Mouse (Mus musculus) MEL (cell line): ENCODE data around the gene Ano3. TPM values are rescaled to one million over a fixed set of nuclear protein-coding genes. Genes with fewer than 3 reads are reported as not detected.

Experiments
- DNase-seq: peaks from one replicate; pipeline ENCODE4 v3.0.0; 2011; ENCODE audit warnings: low read depth, low spot score
- H3K27ac ChIP-seq: 2 replicates; pipeline ENCODE4 v1.5.1; 2012; ENCODE audit warnings: low read depth, mild to moderate bottlenecking, control low read depth, low read length, moderate library complexity; ENCODE audit not compliant: control insufficient read depth
- H3K27me3 ChIP-seq, 2 experiments: fragments of 150-350 bp in 1 of 2; sonication (generic) in 1 of 2; 2 replicates each; pipeline ENCODE4 v1.6.1; 2012; ENCODE audit warnings: low read length in 2 of 2, mild to moderate bottlenecking in 2 of 2, improper control_type of control experiment in 1 of 2, moderate library complexity in 1 of 2; ENCODE audit not compliant: insufficient read depth in 2 of 2, control insufficient read depth in 1 of 2
- H3K36me3 ChIP-seq, 2 experiments: 2 replicates each; pipeline ENCODE4 v1.6.1; 2012 to 2014; ENCODE audit warnings: low read length in 2 of 2, improper control_type of control experiment in 1 of 2, inconsistent platforms in 1 of 2, mild to moderate bottlenecking in 1 of 2; ENCODE audit not compliant: insufficient read depth in 2 of 2, control insufficient read depth in 1 of 2
- H3K4me1 ChIP-seq, 2 experiments: fragments of 150-350 bp in 1 of 2; sonication (generic) in 1 of 2; 2 replicates each; pipeline ENCODE4 v1.6.1; 2012; ENCODE audit warnings: low read length in 2 of 2, improper control_type of control experiment in 1 of 2, mild to moderate bottlenecking in 1 of 2; ENCODE audit not compliant: insufficient read depth in 2 of 2, control insufficient read depth in 1 of 2
- H3K4me3 ChIP-seq, 2 experiments: fragments of 150-350 bp in 1 of 2; sonication (generic) in 1 of 2; 2 replicates each; pipeline ENCODE4 v1.5.1; 2012; ENCODE audit warnings: low read depth in 2 of 2, low read length in 2 of 2, mild to moderate bottlenecking in 2 of 2, moderate library complexity in 2 of 2, control low read depth in 1 of 2, improper control_type of control experiment in 1 of 2; ENCODE audit not compliant: control insufficient read depth in 1 of 2, insufficient read depth in 1 of 2
- H3K79me2 ChIP-seq: 2 replicates; pipeline ENCODE4 v1.6.1; 2012; ENCODE audit warnings: mild to moderate bottlenecking, low read length, moderate library complexity; ENCODE audit not compliant: control insufficient read depth, poor library complexity, insufficient read depth
- H3K9ac ChIP-seq: 2 replicates; pipeline ENCODE4 v1.6.1; 2012; ENCODE audit warnings: low read depth, mild to moderate bottlenecking, control low read depth, low read length, moderate library complexity; ENCODE audit not compliant: control insufficient read depth, poor library complexity, severe bottlenecking
- H3K9me3 ChIP-seq: fragments of 150-350 bp; sonication (generic); replicated peaks from 2 replicates; pipeline ENCODE4 v1.6.1; 2012; ENCODE audit warnings: mild to moderate bottlenecking, low read length, improper control_type of control experiment, moderate library complexity; ENCODE audit not compliant: insufficient read depth
- CHD1 ChIP-seq: IDR thresholded peaks from 2 replicates; pipeline ENCODE4 v1.6.1; 2012; ENCODE audit warnings: low read depth, mild to moderate bottlenecking, inconsistent platforms, low read length, improper control_type of control experiment
- CHD2 ChIP-seq: IDR thresholded peaks from 2 replicates; pipeline ENCODE4 v1.6.1; 2011; ENCODE audit warnings: low read length, improper control_type of control experiment
- E2F4 ChIP-seq: IDR thresholded peaks from 2 replicates; pipeline ENCODE4 v1.6.1; 2011; ENCODE audit warnings: low read depth, low read length, improper control_type of control experiment, borderline replicate concordance
- EP300 ChIP-seq, 2 experiments: IDR thresholded peaks; 2 replicates each; pipeline ENCODE4 v1.6.1; 2011; ENCODE audit warnings: improper control_type of control experiment in 2 of 2, low read length in 2 of 2, low read depth in 1 of 2, mild to moderate bottlenecking in 1 of 2
- ETS1 ChIP-seq: IDR thresholded peaks from 2 replicates; pipeline ENCODE4 v1.6.1; 2012; ENCODE audit warnings: low read depth, mild to moderate bottlenecking, inconsistent platforms, low read length, improper control_type of control experiment, moderate library complexity
- HCFC1 ChIP-seq: IDR thresholded peaks from 2 replicates; pipeline ENCODE4 v1.6.1; 2012; ENCODE audit warnings: low read depth, mild to moderate bottlenecking, inconsistent platforms, low read length, improper control_type of control experiment, moderate library complexity
- JUND ChIP-seq: IDR thresholded peaks from 2 replicates; pipeline ENCODE4 v1.6.1; 2011; ENCODE audit warnings: low read depth, mild to moderate bottlenecking, improper control_type of control experiment, low read length
- KAT2A ChIP-seq: conservative IDR thresholded peaks from 2 replicates; pipeline ENCODE4 v1.6.1; 2012; ENCODE audit warnings: low read depth, low read length, improper control_type of control experiment, inconsistent platforms
- MAFK ChIP-seq: IDR thresholded peaks from 2 replicates; pipeline ENCODE4 v1.6.1; 2011; ENCODE audit warnings: low read depth, mild to moderate bottlenecking, low read length, improper control_type of control experiment, borderline replicate concordance
- MXI1 ChIP-seq: IDR thresholded peaks from 2 replicates; pipeline ENCODE4 v1.6.1; 2011; ENCODE audit warnings: mild to moderate bottlenecking, low read depth, low read length, improper control_type of control experiment
- MYC ChIP-seq: IDR thresholded peaks from 2 replicates; pipeline ENCODE4 v1.6.1; 2011; ENCODE audit warnings: low read depth, mild to moderate bottlenecking, low read length, improper control_type of control experiment, moderate library complexity
- NELFE ChIP-seq: IDR thresholded peaks from 2 replicates; pipeline ENCODE4 v1.6.1; 2011; ENCODE audit warnings: low read depth, low read length, improper control_type of control experiment
- POLR2AphosphoS5 ChIP-seq: IDR thresholded peaks from 2 replicates; pipeline ENCODE4 v1.6.1; 2012; ENCODE audit warnings: low read depth, borderline replicate concordance, mild to moderate bottlenecking, inconsistent platforms, low read length, moderate library complexity, mixed read lengths
- RAD21 ChIP-seq: IDR thresholded peaks from 2 replicates; pipeline ENCODE4 v1.6.1; 2011; ENCODE audit warnings: mild to moderate bottlenecking, low read depth, low read length, improper control_type of control experiment
- TBP ChIP-seq: IDR thresholded peaks from 2 replicates; pipeline ENCODE4 v1.8.0; 2011; ENCODE audit warnings: low read depth, low read length, improper control_type of control experiment
- TCF12 ChIP-seq: IDR thresholded peaks from 2 replicates; pipeline ENCODE4 v1.6.1; 2014; ENCODE audit warnings: low read depth, mild to moderate bottlenecking, inconsistent platforms, low read length, improper control_type of control experiment, moderate library complexity
- UBTF ChIP-seq: IDR thresholded peaks from 2 replicates; pipeline ENCODE4 v1.6.1; 2012; ENCODE audit warnings: low read depth, mild to moderate bottlenecking, inconsistent platforms, low read length, improper control_type of control experiment, moderate library complexity, borderline replicate concordance; ENCODE audit not compliant: insufficient read depth
- polyA plus RNA-seq, 2 experiments: library from polyadenylated mRNA; stranded (reverse) in 1 of 2; unstranded in 1 of 2; fragments of >175 nt in 1 of 2; fragments of >200 nt in 1 of 2; gene quantifications; 2 replicates each; pipeline versions ENCODE4 v1.2.1 to v1.2.4; 2012; ENCODE audit warnings: low replicate concordance in 2 of 2, low read depth in 1 of 2; ENCODE audit not compliant: insufficient read length in 2 of 2, insufficient read depth in 1 of 2, missing spikeins in 1 of 2
- total RNA-seq: library from RNA; depleted of rRNA; stranded (reverse); fragments of 300-350 nt; gene quantifications from 2 replicates; pipeline ENCODE4 v1.2.3, GENCODE M21; 2012

Gene Ano3
- total and polyA plus RNA-seq, 3 experiments = not detected

GRCm38 (mm10) chr2:110740493-110740892 is 210.2 kb downstream of the Ano3 start:
- Histone ChIP-seq H3K79me2 (no peaks in the 10 kb centered on the region), H3K36me3 (no peaks in the 10 kb centered on the region), H3K27me3 (no peaks in the 10 kb centered on the region)
- DNase-seq = no peak
- TF ChIP-seq NELFE (no peak), TCF12 (no peak), CHD2 (no peak), TBP (no peak), JUND (no peak), E2F4 (no peak), KAT2A (no peak), EP300 (IDR thresholded peaks at IDR 0.05; ENCODE audit: low read depth in 1 of 2, low read length in 2 of 2) (no peak)
- TF ChIP-seq, all 39 proteins: peak for 0
- H3K9me3 ChIP-seq = no peaks in the 10 kb centered on the region
- H3K27ac ChIP-seq = no peak overlapping the region
- H3K4me1 ChIP-seq = no peaks in the 10 kb centered on the region
- no peak overlapping the region for H3K9ac ChIP-seq
- no peak overlapping the region for H3K4me3 ChIP-seq

DNA sequence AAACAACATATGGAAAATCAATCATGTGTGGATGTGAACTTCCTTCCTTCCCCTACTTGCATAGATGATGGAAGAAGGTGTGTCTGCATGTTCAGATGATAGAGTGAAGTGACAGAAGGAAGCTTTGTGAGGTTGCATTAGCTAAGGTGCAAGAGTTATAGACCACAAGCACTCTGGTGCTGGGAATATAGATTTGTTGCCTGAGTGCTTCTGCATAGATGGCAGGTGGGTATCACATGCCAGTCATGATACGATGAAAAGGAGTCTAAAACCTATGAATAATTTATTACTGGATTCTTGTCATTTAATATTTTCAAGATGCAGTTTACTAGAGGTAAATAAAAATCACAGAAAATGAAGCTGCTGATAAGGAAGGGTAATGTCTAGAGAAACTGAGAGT is 210.9 kb downstream of the Ano3 start:
- no peaks in the 10 kb centered on the region for H3K9me3 ChIP-seq
- H3K4me1 ChIP-seq = no peaks in the 10 kb centered on the region
- TF ChIP-seq ETS1 (no peak), KAT2A (no peak), E2F4 (no peak), CHD1 (no peak), UBTF (no peak), TBP (no peak), MAFK (no peak), POLR2AphosphoS5 (no peak), RAD21 (no peak)
- no peak overlapping the region for H3K4me3 ChIP-seq
- H3K79me2 ChIP-seq = no peaks in the 10 kb centered on the region
- H3K27ac ChIP-seq = no peak overlapping the region
- H3K27me3 ChIP-seq = no peaks in the 10 kb centered on the region
- no peak overlapping the region for H3K9ac ChIP-seq
- DNase-seq = no peak
- no peaks in the 10 kb centered on the region for H3K36me3 ChIP-seq

DNA sequence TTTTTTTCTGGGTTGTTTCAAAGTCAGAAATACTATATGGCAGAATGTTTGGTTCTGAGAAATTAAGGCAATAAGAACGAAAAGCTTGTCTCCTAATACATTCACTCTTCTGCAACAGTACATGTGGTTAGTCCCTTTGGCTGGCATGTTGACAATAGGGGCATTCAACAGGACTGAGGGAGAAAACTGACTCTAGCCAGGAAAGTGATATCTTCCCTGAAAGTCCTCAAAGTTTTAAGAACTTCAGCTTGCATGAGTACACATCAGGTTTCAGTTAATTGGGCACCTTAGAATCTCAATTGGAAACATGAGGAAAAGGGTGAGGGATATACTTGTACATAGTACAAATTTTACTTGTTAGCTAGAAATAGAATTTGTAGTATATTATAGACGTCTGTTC is 212.7 kb downstream of the Ano3 start:
- Histone ChIP-seq H3K4me3 (no peak overlapping the region), H3K79me2 (no peaks in the 10 kb centered on the region), H3K9ac (no peak overlapping the region), H3K9me3 (no peaks in the 10 kb centered on the region), H3K36me3 (no peaks in the 10 kb centered on the region), H3K4me1 (no peaks in the 10 kb centered on the region), H3K27me3 (no peaks in the 10 kb centered on the region), H3K27ac (no peak overlapping the region)
- TF ChIP-seq MXI1 (no peak), MYC (no peak), HCFC1 (no peak)
- no peak for DNase-seq
